Mouse (Mus musculus) thymus, postnatal 25 days (tissue): Measurements from ENCODE around the gene Nipbl.
A peak's percentile ranks its signal among the peaks of the same experiment; 100 is the strongest.
"Not testable (repeated sequence)": the region's sequence is repeated elsewhere in the genome, so short reads cannot be mapped to it uniquely, and the experiment has no call there.

Source experiments
- DNase-seq: peaks from one replicate; pipeline ENCODE4 v3.0.0; 2022

Gene Nipbl

DNA sequence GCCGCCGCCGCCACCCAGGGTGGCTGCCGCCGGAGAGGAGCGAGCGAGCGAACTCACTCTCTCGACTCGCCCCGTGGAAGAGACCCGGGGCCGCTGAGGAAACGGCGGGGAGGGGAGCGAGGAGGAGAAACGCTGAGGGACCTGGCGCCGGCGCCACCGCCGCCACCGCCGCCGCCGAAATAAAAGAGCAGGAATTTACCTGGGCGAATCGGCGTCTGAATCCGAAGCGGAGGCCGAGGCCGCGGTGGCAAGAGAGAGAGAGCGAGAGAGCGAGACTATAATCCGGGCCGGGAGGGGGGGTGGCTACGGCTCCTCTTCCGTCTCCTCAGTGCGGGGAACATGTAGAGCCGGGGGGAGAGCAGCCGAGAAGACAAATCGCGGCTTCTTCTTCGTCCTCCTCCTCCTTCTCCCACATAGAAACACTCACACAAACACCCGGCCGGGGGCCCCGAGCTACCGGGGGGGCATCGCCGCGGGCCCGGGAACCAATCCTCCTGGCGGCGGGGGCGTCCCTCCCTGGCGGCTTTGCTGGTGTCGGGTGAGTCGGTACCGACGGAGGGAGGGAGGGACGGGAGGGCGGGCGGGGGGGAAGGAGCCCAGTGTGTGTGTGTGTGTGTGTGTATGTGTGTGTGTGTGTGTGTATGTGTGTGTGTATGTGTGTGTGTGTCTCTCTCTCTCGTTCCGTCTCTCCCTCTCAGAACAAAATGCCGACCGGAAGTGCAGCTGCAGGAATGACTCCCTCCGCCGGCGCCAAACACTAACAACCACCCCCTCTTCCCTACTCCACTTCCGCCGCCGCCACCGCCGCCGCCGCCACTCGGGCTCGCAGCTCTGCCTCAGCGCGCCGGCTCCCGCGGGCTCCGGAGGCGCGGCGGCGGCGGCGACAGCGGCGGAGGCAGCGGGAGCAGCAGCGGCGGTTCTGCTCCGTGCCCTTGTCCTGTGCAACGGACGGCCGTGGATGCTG, at the start of gene Nipbl:
Nipbl (minus strand) TSS at position 538 of the 964 bp plus-strand sequence.
- peak; percentile 92 for DNase-seq

- DNase-seq, result no peak
Measured at GRCm38 (mm10) chr15:8485261-8485660, 41.0 kb upstream of the Nipbl start.

DNA sequence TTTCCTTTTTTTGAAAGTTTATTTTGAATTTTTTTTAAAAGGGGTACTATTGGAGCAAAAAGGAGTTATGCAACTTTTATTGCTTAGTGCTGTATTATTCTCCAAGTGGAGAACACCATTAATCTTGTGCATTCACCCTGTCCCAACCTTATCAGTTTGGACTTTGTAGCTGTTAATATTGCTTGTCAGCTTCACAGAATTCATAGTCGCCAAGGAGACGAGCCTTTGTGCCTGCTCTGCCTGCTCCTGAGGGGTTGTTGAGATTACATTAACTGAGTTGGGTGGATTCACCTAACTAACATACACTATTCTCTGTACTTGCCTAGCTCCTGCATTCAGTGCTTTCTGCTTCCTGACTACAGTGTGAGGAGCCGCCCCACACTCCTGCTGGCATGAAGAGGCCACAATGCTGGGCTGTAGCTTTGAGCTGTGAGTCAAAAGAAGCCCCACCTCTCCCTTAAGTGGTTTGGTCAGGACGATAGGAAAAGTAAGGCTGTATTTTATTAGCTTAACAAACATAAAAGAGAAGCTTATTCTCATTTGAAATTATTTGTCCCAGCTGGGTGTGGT, 24.8 kb upstream of the Nipbl start:
- DNase-seq, result no peak

DNA sequence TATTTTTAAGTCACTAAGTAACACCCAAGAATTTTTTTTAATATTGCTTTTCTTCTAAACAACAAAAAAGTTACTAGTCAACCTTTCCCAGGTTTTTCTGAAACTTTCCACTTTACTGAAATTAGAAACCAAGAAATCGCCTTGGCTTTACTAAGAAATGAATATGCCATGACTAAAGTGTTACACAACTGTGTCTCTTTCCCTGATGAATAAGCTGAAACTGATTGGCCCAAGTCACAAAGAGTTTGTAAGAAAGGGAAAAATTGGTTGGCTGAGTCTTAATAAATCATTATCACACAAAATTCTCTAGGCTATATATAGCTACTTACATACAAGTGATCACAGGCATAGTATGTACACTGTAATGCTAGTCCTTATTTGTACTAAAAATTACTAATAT, 19.3 kb upstream of the Nipbl start:
- no peak for DNase-seq

DNA sequence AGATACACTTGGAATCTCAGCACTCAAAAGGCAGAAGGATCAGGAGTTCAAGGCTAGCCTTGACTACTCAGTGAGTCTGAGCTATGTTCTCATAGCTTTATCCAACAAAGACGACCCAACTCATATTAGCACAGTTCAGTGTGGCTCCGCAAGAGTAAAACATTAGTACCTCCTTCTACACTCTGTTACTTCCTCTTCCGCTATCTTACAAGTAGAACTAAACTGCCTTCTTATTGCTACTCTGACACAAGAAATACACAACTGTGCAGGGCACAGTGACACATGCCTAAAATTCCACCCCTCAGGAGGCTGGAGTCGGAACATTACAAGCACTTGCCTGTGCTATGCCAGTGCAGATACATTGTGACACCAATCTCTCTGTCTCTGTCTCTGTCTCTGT, 18.5 kb upstream of the Nipbl start:
- no peak for DNase-seq

- no peak for DNase-seq
Measured at GRCm38 (mm10) chr15:8460871-8461270, 16.6 kb upstream of the Nipbl start.

- DNase-seq, result no peak
Measured at GRCm38 (mm10) chr15:8459979-8460378, 15.7 kb upstream of the Nipbl start.

DNA sequence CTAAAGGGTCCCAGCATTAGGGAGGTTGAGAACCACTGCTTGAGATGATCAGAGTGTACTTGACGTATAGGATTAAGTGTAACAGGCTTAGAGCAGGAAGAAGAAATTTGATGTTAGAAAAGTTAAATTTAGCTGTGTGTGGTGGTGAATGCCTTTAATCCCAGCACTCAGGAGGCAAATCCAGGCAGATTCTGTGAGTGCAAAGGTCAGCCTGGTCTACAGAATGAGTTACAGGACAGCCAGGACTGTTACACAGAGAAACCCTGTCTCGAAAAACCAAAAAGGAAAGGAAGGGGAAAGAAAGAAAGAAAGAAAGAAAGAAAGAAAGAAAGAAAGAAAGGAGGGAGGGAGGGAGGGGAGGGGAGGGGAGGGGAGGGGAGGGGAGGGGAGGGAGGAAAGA, 12.0 kb upstream of the Nipbl start:
- not testable (repeated sequence) for DNase-seq

DNA sequence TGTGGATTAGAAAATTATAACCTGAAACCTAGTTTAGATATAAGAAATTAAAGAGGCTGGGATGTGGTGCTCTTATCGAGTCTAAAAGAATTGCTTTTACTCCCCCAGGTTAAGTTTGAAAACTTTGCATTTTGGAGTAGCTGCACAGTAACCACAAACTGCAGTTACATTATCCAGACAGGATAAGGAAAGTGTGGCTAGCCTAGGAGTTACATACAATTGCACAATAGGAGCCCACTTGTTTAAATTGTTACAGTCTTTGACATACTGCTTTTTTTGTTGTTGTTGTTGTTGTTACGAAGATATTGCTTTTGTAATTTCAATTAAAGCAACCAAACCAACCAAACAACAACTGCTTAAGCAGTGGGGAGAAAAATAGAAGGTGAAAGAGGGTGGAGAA, 11.2 kb upstream of the Nipbl start:
- no peak for DNase-seq

DNA sequence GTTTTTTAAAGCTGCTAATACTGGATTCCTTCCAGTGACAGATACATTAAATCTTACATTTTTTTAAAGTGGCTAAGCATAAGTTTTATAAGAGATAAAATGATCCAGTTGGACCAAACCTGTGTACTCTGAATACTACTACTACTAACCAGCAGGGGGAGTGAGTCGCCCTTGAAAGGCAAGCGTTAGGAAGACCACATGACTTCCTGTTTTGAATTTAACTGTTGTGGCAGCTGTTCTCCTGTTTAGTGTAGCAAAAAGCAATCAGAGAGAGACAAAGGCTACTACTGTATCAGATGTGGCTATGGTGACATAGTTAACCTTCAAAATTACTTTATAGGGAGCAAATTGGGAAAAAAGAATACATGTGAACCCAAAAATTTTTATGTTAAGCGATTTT, 6.8 kb upstream of the Nipbl start:
- peak; percentile 56 for DNase-seq

- no peak for DNase-seq
Measured at GRCm38 (mm10) chr15:8447193-8447767, 3.0 kb upstream of the Nipbl start.

DNA sequence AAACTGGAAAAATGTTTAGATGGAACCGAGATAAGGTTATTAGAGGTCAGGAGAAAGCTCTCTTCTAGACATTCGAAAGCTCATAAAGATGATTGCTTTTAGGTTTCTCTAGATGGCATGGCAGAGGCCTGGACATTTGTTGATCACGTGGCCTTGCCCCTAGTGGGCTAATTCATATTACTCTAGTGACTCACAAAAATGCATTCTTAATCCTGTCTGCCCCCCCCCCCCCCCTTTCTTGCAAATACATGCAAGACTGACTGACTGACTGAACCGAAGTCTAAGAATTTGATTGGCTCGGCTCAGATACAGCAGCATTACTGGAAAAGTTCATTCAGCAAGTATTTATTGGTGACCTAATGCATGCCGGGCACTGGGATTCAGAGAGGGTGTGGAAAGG, 2.2 kb upstream of the Nipbl start:
- no peak for DNase-seq

DNA sequence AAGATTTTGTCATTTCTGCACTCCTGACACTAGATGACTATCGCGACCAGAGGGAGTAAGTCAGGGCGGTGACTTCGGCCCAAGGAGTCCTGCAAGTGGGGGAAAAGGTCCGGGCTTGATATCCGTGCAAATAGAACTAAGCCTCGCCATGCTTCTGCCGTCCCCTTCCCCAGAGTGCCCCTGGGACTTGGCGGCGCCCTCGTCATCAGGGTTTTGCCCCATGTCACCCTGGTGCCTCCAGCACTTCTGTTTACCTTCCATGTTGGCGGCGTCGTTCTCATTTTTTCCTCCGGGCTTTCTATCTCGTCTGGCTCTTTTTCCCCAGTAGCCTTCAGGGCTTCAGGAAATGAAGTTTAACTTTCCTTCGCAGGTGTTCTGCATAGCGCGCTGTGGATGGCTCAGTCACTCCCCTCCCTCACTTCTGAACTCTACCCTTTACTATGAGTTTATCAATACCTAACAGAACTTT, 1.7 kb upstream of the Nipbl start:
- peak; percentile 61 for DNase-seq

DNA sequence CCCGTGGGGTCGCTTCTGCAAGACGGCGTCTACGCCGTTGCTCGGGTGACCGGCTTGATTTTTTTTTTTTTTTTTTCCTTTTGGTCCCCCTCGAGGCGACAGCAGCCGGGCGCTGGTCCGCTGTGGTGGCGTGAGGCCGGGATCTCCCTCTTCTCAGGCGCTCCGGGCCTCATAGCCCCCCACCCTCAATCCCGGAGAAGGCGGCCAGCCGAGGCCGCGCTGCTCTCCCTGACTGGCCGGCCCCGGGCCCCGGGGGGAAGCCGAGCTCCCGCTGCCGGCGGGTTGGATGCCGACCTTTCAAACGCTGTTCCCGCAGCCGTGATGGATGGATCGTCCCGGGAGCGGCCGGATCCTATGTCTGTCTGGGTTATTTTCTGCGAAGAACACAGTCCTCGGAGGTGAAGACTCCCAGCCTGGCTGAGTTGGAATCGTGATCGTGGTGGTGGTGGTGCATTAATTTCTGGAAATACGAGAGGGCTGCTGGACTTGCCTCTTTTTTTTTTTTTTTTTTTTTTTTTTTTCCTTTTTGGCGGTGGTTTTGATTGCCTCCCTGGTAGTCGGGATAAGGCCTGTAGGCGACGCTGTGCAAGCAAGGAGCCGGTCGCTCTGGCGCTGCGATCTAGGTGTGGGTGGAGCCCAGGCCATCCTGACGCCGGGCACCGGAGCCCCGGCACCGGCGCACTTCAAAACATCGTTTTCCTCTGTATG, 781 bp upstream of the Nipbl start:
- DNase-seq, result peak; percentile 82

- peak; percentile 75 for DNase-seq
Measured at GRCm38 (mm10) chr15:8443168-8443925, 916 bp downstream of the Nipbl start.

DNA sequence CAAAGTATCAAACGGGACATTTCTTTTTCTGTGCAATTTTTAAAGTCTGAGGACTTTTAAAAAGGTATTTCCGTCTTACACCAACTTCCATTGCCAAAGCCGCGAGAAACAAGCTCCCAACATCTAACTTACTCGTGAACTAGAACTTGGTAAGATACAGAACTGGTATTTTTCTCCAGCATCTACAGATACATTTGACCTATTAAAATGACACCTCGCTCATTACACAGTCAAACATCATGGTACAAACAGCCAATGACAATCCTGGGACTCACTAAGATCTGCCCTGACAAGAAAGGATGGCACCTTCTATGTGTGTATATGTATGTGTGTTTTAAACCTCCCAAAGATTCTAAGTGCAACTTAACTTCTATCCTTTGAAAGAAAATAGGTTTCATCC, 1.5 kb downstream of the Nipbl start:
- DNase-seq, result no peak

GRCm38 (mm10) chr15:8442156-8442555, 2.1 kb downstream of the Nipbl start:
- DNase-seq, result no peak

- DNase-seq, result no peak
Measured at GRCm38 (mm10) chr15:8433239-8433947, 10.9 kb downstream of the Nipbl start.

DNA sequence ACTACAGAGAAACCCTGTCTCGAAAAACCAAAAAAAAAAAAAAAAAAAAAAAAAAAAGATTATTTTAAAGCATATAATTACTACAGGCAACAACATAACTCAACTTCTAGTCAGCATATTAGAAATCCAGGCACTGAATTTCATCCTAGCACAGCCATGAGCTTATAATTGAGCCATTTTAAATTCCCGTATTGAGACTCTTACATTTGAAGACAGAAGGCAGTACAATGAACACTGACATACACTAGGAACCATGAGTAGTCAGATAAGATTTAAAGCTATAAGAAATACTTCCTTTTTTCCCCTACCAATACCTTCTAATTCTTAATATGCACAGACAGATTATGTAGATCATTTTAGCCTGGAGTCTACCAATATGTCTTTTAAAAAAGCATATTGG, 11.7 kb downstream of the Nipbl start:
- no peak for DNase-seq

DNA sequence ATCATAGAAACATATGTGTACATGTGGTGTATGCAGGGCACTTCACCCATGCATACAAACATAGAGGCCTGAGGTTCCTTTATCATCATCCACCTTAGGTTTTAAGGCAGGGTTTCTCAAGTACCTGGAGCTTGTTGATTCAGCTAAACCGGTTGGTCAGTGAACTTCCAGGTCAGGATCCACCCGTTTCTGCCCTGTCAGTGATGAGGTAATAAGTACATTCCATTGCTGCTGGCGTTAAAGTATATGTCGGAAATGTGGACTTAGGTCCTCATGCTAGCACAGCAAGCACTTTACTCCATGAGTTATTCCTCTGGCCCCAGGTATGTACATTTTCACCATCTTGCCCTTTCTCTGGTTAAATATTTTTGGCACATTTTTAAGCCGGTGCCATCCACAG, 14.8 kb downstream of the Nipbl start:
- DNase-seq, result no peak

DNA sequence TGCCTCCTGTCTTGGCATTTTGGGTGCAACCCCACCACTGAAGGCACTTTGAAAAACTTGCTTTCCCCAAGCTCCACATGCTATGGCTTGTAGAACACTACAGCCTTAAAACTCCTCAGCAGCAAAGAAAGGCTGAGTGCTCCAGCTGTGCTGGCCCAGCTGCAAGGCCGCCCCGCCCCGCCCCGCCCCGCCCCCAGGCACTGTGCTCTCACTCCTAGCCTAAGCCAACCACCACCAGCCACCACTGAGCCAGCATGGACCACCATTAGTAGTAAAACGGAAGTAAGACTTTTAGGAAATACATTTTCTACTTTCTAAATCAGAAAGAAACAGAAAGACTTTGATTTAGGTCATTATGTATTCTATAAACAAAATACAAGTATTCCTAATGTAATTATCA, 23.4 kb downstream of the Nipbl start:
- DNase-seq, result peak; percentile 20
